Mouse (Mus musculus): ENCODE measurements around the gene Hist1h4h. TPM values are rescaled to one million over a fixed set of nuclear protein-coding genes. Genes with fewer than 3 reads are reported as not detected.
"Not testable (repeated sequence)": the region's sequence is repeated elsewhere in the genome, so short reads cannot be mapped to it uniquely, and the experiment has no call there.

Hist1h4h gene
- polyA plus RNA-seq, 1 experiment from 2014 or later: 6.9 TPM

DNA sequence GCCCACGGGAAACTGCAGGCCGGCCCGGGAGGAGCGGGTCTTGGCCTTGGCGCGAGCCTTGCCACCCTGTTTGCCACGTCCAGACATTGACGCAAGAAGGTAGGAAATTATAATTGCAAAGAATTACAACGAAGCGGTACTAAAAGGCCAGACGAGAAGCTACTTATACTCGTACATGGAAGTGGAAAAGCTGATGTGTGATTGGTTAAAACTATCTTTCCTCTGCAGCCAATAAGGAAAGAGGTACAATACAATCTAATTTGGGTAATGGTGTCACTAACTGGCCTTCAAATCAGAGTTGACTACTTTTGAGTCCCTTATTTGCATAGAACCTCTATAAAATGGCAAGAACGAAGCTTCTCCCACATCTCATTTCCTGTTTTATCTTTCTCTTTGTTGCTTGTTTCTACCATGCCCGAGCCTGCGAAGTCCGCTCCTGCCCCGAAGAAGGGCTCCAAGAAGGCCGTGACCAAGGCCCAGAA, 40.2 kb downstream of the Hist1h4h start, which contains the start of the genes Hist1h2ae and Hist1h2bg:
Hist1h2ae (minus strand) TSS at position 199 of the 482 bp plus-strand sequence.
Hist1h2bg (plus strand) TSS at position 375 of the 482 bp plus-strand sequence.
- WGBS: 0% methylated on average over 18 of the region's 18 CpGs
- Histone ChIP-seq H3K36me3 (no peaks in the 10 kb centered on the region), H3K4me3 (peak within 1 kb of the TSS; percentile 45), H3K27ac (peak within 1 kb of the TSS; percentile 96), H3K9ac (peak within 1 kb of the TSS; percentile 71), H3K4me2 (replicated peaks) (peak within 1 kb of the TSS; percentile 81), H3K4me1 (peaks cover 21% of the 10 kb centered on the region), H3K27me3 (no peaks in the 10 kb centered on the region), H3K9me3 (replicated peaks) (no peaks in the 10 kb centered on the region)
- peak; percentile 93 for ATAC-seq (ENCODE audit: low FRiP score)

GRCm38 (mm10) chr13:23571504-23572217, 40.8 kb downstream of the Hist1h4h start:
- ATAC-seq (ENCODE audit: low FRiP score); H3K36me3 ChIP-seq; H3K27me3 ChIP-seq; H3K9me3 ChIP-seq (replicated peaks): not testable (repeated sequence)
- H3K4me1 ChIP-seq: peaks cover 26% of the 10 kb centered on the region
- H3K4me3 ChIP-seq: peak overlapping the region; percentile 45
- WGBS: under 1% methylated on average over 17 of the region's 34 CpGs
- H3K9ac ChIP-seq: peak overlapping the region; percentile 71
- H3K4me2 ChIP-seq (replicated peaks): peak overlapping the region; percentile 81
- H3K27ac ChIP-seq: peak overlapping the region; percentile 96

DNA sequence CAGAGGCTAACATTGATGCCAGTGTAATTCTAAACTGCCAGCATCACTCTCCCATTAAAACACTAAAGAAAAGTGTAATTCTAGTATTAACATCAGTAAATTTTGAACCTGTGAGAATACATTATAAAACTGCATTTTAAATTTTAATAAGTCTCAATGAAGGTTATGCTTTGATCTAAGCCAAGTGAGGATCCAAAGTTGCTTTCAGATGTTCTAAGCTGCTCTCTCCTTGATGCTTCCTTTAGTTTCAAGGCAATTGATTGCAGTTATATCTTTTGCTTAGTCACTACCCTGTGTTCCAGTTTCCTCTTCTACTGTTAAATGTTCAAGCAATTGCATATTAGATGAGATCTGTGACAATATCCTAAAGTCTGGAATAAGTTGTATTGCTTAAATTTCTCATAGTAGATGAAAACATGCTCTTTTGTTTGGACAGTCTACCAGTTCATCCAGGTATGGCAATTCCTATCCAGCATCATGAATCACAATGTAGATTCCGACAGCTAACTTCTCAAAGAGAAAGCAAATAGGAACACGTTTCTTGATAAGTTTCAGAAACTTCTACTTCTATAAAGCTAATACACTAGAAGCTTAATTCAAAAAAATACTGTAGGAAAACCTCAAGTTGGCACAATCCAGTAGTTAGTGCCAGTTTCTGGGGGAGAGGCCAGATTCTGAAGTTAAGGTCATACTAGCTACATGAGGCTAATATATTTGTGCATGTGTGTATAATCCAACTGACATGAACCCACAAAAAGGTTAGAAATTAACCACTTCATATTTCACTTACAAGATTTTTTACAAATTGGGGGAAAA, 41.6 kb downstream of the Hist1h4h start:
- Histone ChIP-seq H3K4me1 (peaks cover 34% of the 10 kb centered on the region), H3K4me2 (replicated peaks) (peak overlapping the region; percentile 81), H3K27me3 (no peaks in the 10 kb centered on the region), H3K36me3 (no peaks in the 10 kb centered on the region), H3K9ac (peak overlapping the region; percentile 71), H3K9me3 (replicated peaks) (no peaks in the 10 kb centered on the region), H3K4me3 (peak overlapping the region; percentile 45), H3K27ac (peak overlapping the region; percentile 96)
- no peak for ATAC-seq (ENCODE audit: low FRiP score)
- WGBS: 44% methylated on average over 2 of the region's 2 CpGs

GRCm38 (mm10) chr13:23573034-23573897, 42.4 kb downstream of the Hist1h4h start:
- H3K27me3 ChIP-seq; ATAC-seq (ENCODE audit: low FRiP score); H3K9me3 ChIP-seq (replicated peaks); H3K36me3 ChIP-seq: not testable (repeated sequence)
- Histone ChIP-seq H3K4me2 (replicated peaks) (peak overlapping the region; percentile 81), H3K4me3 (peak overlapping the region; percentile 45), H3K9ac (peak overlapping the region; percentile 51), H3K4me1 (peaks cover 34% of the 10 kb centered on the region), H3K27ac (peak overlapping the region; percentile 84)
- 10% methylated on average over 20 of the region's 20 CpGs for WGBS

DNA sequence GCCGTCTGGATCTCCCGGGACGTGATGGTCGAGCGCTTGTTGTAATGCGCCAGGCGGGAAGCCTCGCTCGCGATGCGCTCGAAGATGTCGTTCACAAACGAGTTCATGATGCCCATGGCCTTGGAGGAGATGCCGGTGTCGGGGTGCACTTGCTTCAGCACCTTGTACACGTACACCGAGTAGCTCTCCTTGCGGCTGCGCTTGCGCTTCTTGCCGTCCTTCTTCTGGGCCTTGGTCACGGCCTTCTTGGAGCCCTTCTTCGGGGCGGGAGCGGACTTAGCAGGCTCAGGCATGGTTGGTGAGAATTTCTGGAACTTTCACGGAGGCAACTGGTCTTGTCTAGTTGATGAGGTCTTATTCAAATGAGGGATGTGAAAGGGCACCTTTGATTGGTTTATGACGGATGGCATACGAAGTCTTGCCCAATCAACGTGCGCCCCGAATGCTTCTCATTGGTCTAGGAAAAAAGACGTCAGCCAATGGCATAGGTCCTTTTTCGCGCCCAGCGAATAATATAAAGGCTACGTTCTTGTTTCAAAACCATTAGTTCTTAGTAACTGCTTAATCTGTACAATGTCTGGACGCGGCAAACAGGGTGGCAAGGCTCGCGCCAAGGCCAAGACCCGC, 43.2 kb downstream of the Hist1h4h start, which contains the start of the genes Hist1h2bf and Hist1h2ad:
Hist1h2bf (minus strand) TSS at position 299 of the 627 bp plus-strand sequence.
Hist1h2ad (plus strand) TSS at position 484 of the 627 bp plus-strand sequence.
- not testable (repeated sequence) for H3K36me3 ChIP-seq; H3K27me3 ChIP-seq; H3K9me3 ChIP-seq (replicated peaks)
- peak within 1 kb of the TSS; percentile 45 for H3K4me3 ChIP-seq
- ATAC-seq (ENCODE audit: low FRiP score): peak; percentile 93
- peaks cover 34% of the 10 kb centered on the region for H3K4me1 ChIP-seq
- peak within 1 kb of the TSS; percentile 87 for H3K27ac ChIP-seq
- 1% methylated on average over 34 of the region's 42 CpGs for WGBS
- peak within 1 kb of the TSS; percentile 51 for H3K9ac ChIP-seq
- peak within 1 kb of the TSS; percentile 81 for H3K4me2 ChIP-seq (replicated peaks)

- not testable (repeated sequence) for H3K36me3 ChIP-seq; H3K27me3 ChIP-seq; H3K9me3 ChIP-seq (replicated peaks); H3K9ac ChIP-seq
- Histone ChIP-seq H3K4me1 (peaks cover 34% of the 10 kb centered on the region), H3K27ac (peak overlapping the region; percentile 87), H3K4me3 (peak overlapping the region; percentile 25), H3K4me2 (replicated peaks) (peak overlapping the region; percentile 81)
- peak; percentile 8 for ATAC-seq (ENCODE audit: low FRiP score)
- 0% methylated on average over 12 of the region's 39 CpGs for WGBS
Measured at GRCm38 (mm10) chr13:23574546-23575170, 43.8 kb downstream of the Hist1h4h start.

GRCm38 (mm10) chr13:23575271-23575851, 44.5 kb downstream of the Hist1h4h start, which contains the start of gene Hist1h3d:
Gene Hist1h3d (plus strand): TSS chr13:23575763.
- WGBS: under 1% methylated on average over 18 of the region's 18 CpGs
- Histone ChIP-seq H3K4me2 (replicated peaks) (peak within 1 kb of the TSS; percentile 73), H3K4me1 (peaks cover 29% of the 10 kb centered on the region), H3K9me3 (replicated peaks) (no peaks in the 10 kb centered on the region), H3K36me3 (no peaks in the 10 kb centered on the region), H3K4me3 (peak within 1 kb of the TSS; percentile 44), H3K9ac (peak within 1 kb of the TSS; percentile 63), H3K27ac (peak within 1 kb of the TSS; percentile 87), H3K27me3 (no peaks in the 10 kb centered on the region)
- ATAC-seq (ENCODE audit: low FRiP score): peak; percentile 60

- H3K9ac ChIP-seq: peak overlapping the region; percentile 63
- not testable (repeated sequence) for ATAC-seq (ENCODE audit: low FRiP score); H3K27me3 ChIP-seq; H3K9me3 ChIP-seq (replicated peaks); H3K36me3 ChIP-seq
- peaks cover 29% of the 10 kb centered on the region for H3K4me1 ChIP-seq
- H3K4me3 ChIP-seq: peak overlapping the region; percentile 44
- peak overlapping the region; percentile 83 for H3K27ac ChIP-seq
- 2% methylated on average over 11 of the region's 40 CpGs for WGBS
- peak overlapping the region; percentile 73 for H3K4me2 ChIP-seq (replicated peaks)
Measured at GRCm38 (mm10) chr13:23575864-23576313, 45.0 kb downstream of the Hist1h4h start.

- Histone ChIP-seq H3K9ac (peak overlapping the region; percentile 63), H3K4me1 (peaks cover 29% of the 10 kb centered on the region), H3K27ac (peak overlapping the region; percentile 83), H3K4me3 (peak overlapping the region; percentile 44), H3K27me3 (no peaks in the 10 kb centered on the region), H3K9me3 (replicated peaks) (no peaks in the 10 kb centered on the region), H3K4me2 (replicated peaks) (peak overlapping the region; percentile 73), H3K36me3 (no peaks in the 10 kb centered on the region)
- 4% methylated on average over 7 of the region's 7 CpGs for WGBS
- ATAC-seq (ENCODE audit: low FRiP score): no peak
Measured at GRCm38 (mm10) chr13:23576351-23576881, 45.6 kb downstream of the Hist1h4h start.

DNA sequence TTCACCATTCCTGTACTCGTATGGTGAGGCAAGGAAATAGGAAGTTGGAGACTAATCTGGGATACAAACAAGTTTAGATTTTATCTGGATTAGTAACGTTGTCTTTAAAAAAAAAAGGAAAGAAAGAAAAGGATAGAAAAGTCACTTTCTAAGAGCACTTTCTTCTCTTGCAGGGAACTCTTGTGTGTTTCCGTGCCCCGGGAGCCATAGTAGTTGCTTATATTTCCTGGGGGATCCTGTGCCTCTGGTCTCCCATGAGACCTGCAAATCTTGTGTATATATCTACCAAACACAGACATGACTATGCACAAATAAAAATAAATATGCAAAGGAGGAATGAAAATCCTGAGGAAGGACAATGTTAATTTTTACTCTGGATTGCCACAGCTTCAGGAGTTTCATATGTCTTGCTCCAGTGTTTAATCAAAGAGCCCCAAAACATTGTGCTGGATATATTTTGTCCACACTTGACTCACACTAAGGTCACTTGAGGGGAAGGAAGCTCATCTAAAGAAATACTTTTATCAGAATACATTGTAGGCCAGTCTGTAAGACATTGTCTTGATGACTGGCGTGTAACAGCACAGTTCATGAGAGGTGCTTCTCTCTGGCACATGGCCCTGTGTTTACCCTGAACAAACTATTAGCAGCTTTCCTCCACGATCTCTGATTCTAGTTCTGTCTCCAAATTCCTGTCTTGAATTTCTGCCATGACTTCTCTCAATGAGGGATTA, 46.2 kb downstream of the Hist1h4h start:
- H3K27ac ChIP-seq: peak overlapping the region; percentile 83
- WGBS: 51% methylated on average over 6 of the region's 6 CpGs

More for the DNA sequence above, 46.2 kb downstream of the Hist1h4h start:
- H3K36me3 ChIP-seq: no peaks in the 10 kb centered on the region
- peak overlapping the region; percentile 73 for H3K4me2 ChIP-seq (replicated peaks)
- no peaks in the 10 kb centered on the region for H3K9me3 ChIP-seq (replicated peaks)
- peaks cover 32% of the 10 kb centered on the region for H3K4me1 ChIP-seq
- H3K27me3 ChIP-seq: no peaks in the 10 kb centered on the region
- H3K9ac ChIP-seq: peak overlapping the region; percentile 63
- H3K4me3 ChIP-seq: peak overlapping the region; percentile 44; the same call in 1 of the 2 replicates
- no peak for ATAC-seq (ENCODE audit: low FRiP score)
